Mouse (Mus musculus): Measurements from ENCODE around the gene Sec24d.
"Not testable (repeated sequence)": the region's sequence is repeated elsewhere in the genome, so short reads cannot be mapped to it uniquely, and the experiment has no call there.

The Sec24d gene

DNA sequence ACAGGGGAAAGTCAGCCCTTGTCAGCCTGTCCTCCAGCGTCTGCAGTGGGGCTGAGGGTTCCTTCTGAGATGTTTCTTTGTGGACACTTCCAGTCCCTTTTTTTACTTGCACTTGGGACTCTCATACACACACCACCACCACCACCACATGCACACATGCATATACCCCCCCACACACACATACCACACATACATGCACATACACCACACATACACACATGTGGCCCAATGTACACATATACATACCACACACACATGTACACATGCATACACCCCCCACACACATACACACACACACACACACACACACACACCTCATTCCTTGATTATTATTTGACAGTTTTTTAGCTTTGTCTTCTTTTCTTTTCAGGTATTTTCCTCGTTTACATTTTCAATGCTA lies 73.8 kb downstream of the Sec24d start:
- no peak for DNase-seq (ENCODE audit: low spot score)

DNA sequence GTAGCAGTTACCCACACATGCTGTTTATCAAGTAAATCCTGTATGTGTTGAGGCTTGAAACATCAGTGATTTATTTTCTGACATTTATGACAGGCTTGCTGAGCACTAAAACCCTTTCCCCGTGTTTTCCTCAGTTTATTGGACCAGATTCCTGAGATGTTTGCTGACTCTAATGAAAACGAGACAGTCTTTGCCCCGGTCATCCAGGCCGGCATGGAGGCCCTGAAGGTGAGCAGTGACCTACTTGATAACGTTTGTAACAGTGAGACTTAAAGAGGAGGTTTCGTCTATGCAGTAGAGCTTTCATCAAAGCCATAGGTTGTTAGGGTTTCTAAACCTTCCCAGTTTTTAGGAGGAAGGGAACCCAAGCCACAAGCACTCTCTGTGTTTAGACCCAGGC lies 76.4 kb downstream of the Sec24d start:
- no peak for DNase-seq (ENCODE audit: low spot score)

DNA sequence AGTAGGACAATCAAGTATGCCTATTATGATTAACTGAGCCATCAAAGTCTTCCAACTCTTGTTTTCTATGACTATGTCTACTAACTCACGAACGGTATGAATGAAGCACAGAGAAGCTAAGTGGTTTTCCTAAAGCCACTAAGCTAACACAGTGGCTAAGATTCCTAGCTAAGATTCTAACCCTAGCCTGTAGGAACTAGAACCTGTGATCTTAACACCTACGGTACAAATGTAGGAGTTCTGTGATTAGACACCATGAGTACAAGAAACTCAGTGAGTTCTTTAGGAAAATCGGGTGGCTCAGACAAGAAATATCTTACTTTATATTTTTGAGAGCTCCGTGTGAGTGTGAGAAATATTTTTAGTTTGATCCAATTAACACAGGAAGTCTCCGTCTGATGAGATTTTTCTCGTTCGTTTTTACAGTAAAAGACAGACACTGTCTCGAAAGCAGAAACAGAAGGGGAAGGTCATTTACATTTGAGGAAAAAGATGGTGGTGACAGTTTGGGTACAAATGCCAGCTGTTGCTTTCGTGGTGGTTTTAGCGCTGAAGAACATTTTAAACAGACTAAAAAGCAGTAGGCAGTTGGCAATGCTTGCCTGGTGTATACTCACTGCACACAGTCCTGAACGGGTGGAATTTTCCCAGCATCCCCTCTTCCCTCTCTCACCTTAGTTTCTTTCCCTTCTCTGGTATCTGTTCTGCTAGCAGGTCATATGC lies 81.0 kb downstream of the Sec24d start:
- no peak for DNase-seq (ENCODE audit: low spot score)

DNA sequence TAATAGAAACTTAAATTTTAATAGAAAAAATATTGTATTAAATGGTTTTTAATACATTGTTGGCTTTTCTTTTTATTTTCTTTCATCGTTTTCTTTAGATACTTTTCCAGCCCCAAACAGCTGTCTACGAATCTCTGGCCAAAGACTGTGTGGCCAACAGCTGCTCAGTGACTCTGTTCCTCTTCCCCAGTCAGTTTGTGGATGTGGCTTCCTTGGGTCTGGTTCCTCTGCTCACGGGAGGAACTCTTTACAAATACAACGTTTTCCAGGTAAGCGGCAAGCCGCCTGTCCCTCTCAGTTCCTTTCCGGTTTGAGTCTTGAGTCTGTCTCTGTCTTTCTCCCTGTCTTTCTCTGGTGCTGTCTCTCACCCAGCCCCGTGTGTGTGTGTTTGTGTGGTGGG lies 83.3 kb downstream of the Sec24d start:
- no peak for DNase-seq (ENCODE audit: low spot score)

DNA sequence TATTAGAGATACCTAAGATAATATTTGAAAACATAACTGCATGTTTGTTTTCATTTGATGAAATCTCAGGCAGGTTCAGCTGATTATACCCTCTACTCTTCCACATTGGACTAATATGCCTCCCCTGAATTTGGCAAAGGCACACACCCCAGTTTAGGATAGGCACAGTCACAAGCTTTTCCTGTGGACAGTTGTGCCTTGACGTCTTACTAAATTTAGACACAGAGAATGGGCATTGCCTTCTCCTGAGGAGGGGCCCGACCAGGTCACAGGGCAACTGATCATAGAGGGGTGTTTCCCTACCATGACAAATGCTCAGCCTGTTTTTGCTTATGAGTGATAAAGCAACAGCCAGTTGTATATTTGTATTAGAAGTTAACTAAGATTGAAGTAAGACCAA lies 84.3 kb downstream of the Sec24d start:
- no peak for DNase-seq (ENCODE audit: low spot score)

DNA sequence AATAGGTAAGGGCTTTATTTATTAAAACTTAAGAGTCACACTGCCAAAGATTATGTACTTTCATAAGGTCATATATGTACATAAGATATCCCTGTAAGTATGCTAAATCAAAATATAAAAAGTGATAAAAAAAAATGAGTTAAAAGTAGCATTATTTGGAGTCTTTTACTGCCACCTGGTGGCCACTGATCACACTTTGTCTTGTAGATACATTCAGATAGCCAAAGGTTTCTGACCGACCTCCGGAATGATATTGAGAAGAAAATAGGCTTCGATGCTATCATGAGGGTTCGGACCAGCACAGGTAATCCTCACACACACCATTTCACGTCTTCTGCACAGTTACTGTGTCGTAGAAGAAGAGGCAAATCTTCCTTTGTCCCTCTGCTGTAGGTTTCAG lies 85.9 kb downstream of the Sec24d start:
- DNase-seq (ENCODE audit: low spot score) = no peak

DNA sequence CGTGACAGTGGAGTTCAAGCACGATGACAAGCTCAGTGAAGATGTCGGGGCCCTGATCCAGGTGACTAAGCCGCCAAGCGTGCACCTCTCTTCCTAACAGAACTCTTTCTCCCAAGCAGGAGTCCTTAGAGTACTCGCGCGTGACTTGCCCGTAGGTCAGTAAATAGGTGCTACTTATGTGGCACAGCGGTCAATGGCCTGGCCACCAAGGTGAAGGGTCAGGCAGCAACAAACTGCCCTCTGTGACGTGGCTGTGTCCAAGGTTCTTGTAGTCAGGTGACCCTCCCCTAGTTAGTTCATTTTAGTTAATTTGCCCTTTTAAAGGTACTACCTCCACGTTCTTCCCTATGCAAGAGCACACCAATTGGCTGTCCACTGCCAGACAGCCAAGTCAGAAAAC lies 86.4 kb downstream of the Sec24d start:
- no peak for DNase-seq (ENCODE audit: low spot score)

DNA sequence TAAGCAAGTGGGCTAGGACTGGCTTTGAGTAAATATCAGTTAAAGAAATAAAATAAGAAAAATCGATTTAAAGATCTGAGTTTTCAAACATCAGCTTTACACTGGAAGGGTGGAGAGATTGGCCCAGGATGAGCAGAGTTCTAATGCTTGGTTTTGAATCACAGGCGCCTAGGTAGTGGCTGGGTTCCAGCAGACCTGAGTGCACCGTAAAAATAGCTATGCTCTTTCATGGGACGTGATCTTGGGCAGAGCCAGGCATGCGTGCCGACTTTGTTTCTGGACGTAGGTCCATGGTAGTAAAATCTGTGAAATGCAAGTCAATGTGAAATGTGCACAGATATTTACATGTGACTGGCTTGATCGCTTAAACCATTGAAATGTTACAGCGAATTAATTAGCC lies 87.1 kb downstream of the Sec24d start:
- no peak for DNase-seq (ENCODE audit: low spot score)

DNA sequence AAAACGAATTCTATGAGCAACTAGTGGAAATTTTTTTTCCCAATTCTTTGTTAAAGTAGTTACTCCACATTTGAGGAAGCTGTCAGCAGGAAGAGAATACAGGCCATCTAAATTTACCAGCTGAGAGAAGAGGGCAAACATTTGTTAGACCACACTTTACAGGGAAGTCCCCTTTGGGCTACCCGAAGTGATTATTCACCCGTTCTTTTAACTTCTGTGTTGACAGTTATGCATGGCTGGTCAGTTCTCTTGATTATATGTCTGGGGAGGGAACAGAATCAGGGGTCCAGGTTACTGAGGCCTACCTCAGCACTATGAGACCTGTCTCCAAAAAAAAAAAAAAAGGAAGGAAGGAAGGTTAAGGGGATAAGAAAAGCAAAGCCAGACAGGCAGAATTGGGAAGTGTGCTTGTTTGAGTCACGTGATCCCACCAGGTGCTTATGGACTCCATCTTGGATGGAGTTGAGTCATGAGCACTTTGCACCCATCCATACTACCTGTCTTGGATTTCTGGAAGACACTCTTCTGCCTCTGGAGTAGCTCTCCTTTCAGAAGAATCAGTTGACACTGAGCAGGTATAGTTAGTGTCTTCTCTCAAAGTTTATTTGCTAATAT lies 89.2 kb downstream of the Sec24d start:
- no peak for DNase-seq (ENCODE audit: low spot score)

DNA sequence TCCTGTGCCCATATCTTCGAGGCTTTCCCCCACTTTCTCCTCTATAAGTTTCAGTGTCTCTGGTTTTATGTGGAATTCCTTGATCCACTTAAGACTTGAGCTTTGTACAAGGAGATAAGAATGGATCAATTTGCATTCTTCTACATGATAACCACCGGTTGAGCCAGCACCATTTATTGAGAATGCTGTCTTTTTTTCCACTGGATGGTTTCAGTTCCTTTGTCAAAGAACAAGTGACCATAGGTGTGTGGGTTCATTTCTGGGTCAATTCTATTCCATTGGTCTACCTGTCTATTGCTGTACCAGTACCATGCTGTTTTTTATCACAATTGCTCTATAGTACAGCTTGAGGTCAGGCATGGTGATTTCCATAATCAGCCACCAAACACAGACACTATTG lies 99.6 kb downstream of the Sec24d start:
- DNase-seq (ENCODE audit: low spot score) = not testable (repeated sequence)

DNA sequence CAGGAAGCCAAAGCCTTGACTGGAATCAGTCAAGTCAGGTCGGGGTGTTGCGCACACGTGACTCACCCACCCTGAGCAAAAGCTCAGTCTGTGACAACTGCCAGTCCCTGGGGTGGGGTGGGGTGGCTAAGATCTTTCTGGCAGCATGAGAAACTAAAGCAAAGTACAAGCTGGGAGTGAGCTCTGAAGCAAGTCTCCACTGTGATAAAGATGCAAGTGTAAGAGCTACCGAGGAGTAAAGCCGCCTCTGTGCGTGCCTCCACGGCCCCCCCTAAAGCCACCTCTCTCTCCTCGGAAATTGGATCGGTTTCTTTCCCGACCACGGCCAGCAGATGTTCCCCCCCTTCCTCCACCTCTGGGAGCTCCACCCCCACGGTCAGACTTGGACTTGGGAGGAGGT lies 101.9 kb downstream of the Sec24d start:
- DNase-seq (ENCODE audit: low spot score) = no peak

DNA sequence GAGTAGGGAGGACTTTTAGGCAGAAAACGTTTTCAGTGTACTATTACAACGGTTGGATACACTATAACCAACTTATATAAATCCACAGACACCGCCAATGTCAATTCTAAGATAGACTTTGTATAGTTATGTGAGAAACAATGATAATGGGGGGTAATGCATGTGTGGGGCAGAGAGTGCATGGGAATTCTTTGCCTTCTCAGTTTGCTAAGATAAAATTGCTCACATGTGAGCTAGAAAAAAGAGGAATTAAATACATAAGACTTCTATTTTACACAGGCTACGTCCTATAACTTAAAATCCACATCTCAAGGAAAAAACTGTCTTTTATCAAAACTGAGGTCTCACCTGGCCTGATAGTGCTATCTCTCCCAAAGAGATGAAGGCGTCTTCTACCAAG lies 103.7 kb downstream of the Sec24d start:
- DNase-seq (ENCODE audit: low spot score) = no peak

DNA sequence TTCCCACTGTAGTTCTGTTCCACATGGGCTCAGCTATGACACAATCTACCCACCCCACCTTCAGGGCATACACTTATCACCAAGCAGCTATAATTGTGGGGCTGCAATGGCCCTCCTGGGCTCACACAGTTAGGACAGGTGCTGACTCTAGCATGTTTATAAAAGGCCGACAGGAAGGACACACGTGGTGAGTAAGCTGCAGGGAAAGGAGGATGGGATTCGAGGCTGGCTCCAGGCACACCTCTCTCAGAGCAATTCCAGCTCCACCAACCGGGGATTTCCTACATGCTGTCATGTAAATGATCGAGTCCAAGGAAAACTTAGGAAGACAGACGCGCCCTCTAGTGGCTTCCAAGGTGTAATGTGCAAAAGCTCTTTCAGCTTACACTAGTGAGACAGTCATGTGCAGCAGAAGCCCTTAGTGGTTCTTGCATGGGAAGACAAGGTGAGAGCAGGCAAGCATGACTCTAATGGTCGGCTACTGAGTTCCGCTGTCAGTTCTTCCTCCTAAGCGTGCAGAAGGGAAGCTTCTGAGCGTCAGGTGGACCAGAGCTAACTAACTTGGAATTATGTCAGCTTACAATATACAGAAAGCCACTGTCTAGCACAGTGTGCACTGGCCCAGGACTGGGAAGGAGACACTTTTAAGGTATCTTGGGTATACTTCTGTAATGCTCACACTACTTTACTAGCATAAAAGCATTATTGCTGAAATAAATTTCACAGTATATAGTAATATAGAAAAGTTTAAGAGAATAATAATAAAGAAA lies 104.7 kb downstream of the Sec24d start:
- DNase-seq (ENCODE audit: low spot score) = no peak

DNA sequence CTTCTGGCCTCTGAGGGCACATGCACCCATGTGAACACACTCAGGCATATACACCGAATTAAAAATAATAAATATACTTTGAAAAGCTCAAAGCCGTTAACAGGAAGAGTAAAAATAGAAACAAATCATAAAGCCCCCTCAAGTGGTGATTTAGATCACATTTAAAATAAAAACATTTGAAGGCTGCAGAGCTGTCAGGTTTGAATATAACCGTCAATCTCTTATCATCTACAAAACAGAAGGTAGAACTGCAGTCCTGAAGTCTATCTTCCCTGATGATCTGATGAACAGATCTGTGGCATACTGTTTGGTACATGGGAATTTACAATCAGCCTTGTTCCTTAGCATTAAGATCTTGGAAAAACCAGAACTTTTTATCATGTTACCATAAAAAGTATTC lies 109.3 kb downstream of the Sec24d start:
- DNase-seq (ENCODE audit: low spot score) = no peak

DNA sequence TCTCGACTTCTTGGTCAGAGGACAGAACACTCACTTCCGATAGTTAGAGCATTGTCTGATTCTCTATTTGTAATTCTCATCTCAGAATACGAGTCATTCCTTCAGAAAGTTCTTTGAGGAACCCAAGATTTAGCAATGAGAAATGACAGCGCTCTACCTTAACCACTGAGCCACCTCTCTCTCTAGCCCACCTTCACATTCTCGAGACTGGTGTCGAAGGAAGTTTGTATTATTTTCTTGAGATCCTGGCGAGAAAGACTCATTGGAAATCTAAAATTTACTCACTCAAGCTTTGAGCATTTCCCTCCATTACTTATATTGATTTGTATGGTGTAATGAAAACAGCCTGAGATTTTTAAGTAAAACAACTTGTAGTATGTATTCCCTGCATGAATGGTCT lies 117.2 kb downstream of the Sec24d start:
- no peak for DNase-seq (ENCODE audit: low spot score)

DNA sequence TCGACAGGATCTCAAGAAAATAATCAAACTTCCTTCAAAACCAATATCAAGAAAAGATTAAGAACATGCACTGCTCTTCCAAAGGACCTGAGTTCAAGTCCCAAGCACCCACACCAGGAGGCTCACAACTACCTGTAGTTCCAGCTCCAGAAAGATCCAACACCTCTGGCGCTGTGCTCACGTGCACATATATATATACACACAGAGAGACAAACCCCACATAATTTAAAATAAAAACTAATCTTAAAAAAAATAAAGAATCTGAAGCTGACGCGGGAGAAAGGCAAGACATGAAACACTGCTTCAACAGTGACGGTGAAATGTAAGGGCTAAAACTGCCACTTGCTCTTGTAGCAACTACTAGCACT lies 117.8 kb downstream of the Sec24d start:
- DNase-seq (ENCODE audit: low spot score) = no peak

DNA sequence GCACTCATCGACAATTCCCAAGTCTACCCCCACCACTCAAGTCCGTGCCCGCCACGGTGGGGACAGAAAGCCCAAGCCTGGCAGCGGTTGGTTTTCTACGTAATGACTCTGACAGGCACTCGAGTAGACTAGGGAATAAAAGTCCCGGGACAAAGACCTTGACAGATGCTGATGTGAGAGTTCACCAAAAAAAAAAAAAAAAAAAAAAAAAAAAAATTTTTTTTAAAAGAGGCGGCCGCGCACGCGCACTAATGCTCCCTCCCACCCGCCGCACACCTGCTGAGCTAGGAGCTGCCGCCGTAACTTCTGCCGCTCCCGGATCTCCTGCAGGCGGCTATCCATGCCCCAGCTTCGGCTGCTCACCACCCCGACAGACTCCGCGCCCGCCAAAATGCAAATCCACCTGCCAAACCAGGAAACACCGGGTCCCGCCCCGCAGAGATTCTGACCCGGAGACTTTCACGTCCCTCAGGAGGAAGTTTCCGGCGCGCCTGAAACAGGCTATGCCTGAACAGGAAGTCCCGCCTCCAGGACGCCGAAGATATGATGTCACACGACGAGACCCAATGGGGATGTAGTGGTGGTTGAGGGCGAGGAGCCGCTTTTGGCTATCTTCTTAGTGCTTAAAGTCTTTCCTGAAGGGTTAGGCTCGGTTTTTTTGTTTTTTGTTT lies 118.4 kb downstream of the Sec24d start, which contains the start of gene Mettl14:
Gene Mettl14 (minus strand): TSS at position 623 of the 671 bp plus-strand sequence.
- DNase-seq (ENCODE audit: low spot score) = peak; percentile 93

DNA sequence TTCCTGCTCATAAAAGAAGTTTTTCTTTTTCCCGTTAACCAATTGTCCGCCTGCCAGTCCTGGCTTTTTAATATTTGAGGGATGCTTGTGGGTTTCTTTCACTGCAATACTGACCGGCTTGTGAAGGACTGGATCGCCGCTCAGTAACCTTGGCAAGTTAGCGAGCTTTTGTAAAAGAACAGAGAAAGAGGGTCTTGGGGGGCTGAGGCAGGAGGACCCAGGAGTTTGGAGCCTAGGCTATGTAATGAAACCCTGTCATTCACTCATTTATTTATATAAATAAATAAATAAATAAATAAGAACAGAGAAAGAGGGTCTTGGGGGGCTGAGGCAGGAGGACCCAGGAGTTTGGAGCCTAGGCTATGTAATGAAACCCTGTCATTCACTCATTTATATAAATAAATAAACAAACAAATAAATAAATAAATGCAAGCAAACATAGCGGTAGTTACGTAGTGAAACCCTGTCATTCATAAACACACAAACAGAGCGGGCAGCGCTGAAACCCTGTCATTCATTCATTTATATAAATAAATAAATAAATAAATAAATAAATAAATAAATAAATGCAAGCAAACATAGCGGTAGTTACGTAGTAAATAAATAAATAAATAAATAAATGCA lies 119.0 kb downstream of the Sec24d start:
- DNase-seq (ENCODE audit: low spot score) = not testable (repeated sequence)

DNA sequence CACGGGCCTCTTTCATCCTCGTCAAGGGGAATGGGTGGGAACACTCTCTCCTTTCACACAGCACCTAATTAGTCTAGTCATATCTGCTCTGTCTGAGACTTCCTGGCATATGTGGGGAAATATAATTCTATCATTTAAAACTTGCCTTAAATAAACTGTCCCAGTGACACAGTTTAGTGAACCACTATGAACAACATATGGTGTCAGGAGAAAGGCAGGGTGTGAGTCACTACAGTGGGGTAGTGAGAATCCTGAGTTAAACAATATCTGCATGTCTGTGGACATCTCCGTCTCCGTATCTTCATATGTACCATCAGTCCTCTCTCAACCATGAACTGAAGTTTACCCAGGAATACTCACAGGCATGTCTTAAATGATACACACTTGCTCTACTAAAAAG lies 123.9 kb downstream of the Sec24d start:
- DNase-seq (ENCODE audit: low spot score) = no peak

DNA sequence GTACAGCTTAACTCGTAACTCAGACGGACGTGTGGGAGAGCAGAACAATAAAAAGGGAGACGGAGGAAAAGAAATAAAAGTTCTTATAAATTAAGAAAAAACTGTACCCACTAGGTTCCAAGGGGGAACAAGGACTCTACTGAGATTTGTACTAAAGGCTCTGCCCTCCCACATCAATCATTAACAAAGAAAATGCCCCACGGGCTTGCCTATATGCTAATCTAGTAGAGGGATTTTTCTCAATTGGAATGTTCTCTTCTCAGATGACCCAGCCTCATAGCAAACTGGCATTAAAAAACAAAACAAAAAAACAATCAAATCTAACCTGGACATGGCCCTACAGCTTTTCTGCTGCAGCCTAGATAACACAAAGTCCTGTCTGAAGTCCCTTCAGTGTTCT lies 128.4 kb downstream of the Sec24d start:
- DNase-seq (ENCODE audit: low spot score) = no peak

DNA sequence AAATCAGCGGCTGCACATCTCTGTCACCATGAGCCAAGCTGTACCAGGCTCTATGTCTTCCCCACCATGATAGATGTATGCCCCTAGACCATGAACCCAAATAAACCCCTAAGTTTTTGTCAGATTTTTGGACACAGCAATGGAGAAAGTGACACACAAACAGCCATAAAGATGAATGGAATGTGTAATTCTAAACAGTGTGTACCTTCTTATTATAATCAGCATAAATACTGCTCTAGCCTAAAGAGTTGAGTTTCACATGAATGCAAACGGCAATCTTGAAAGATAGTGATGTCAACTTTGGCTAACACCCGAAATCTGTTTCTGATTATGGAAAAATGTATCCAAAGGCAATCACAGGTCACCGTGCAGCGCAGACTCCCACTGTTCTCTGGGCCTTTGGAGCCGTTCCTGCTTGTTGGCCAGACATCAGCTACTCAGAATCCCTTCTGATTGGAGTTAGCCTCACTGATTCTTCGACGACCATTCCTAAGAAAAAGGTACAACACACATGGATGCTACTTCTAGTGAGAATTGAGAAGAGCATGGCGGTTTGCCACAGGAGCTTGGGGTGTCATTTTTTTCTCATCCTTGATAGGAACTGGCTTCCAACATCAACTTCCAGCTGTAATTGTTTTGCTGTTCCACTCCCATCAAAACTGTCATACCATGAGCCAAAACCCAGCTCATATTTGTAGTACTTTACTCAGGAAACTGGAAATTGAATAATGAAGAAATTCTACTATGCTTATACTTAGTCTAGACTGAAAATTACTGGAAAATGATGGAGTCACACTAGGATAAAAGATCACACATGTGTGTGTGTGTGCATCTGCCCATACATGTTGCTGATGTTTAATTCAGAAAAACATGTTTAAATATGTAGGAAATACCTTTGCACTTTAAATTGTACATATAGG lies 130.6 kb downstream of the Sec24d start:
- DNase-seq (ENCODE audit: low spot score) = no peak

All from left cerebral cortex, adult 11 months (tissue).